Mouse (Mus musculus) megakaryocyte, embryonic 14.5 days (primary cell): Measurements from ENCODE around the gene Vwf.

ENCODE experiments used
- FLI1 ChIP-seq: IDR thresholded peaks from 2 replicates; pipeline ENCODE4 v1.6.1; 2012; ENCODE audit warnings: low read length, inconsistent platforms, mixed read lengths
- GATA1 ChIP-seq: IDR thresholded peaks from 3 replicates; pipeline ENCODE4 v1.6.1; 2012; ENCODE audit warnings: mixed read lengths, low read length, inconsistent platforms, borderline replicate concordance

DNA sequence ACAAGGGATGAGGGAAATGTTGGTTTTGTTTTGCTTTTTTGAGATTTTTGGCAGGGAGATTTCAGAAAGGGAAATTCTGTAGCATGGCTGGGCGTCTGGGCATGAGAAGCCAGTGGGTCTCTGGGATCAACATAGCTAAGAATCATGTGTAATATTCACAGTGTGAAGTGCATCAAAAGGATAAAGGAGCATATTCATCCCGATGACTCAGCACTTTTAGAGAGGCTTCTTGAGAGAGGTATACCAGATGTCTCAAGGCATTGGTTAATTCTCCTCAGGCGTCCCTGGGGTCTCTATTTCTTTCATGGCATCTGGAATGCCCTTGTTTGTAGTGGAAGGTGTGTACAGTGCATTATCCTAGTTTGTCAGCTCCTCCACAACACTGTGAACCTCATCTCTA lies 125.3 kb downstream of the Vwf start:
- no peak for TF ChIP-seq FLI1
- no peak for TF ChIP-seq GATA1
